Mouse (Mus musculus) thymus, postnatal 10 days (tissue): ENCODE results near the gene Fnbp1.
A peak's percentile ranks its signal among the peaks of the same experiment; 100 is the strongest.

Experiments
- DNase-seq, 2 experiments: peaks; one replicate each; pipeline ENCODE4 v3.0.0; 2021; ENCODE audit warnings: low spot score in 2 of 2

The Fnbp1 gene

DNA sequence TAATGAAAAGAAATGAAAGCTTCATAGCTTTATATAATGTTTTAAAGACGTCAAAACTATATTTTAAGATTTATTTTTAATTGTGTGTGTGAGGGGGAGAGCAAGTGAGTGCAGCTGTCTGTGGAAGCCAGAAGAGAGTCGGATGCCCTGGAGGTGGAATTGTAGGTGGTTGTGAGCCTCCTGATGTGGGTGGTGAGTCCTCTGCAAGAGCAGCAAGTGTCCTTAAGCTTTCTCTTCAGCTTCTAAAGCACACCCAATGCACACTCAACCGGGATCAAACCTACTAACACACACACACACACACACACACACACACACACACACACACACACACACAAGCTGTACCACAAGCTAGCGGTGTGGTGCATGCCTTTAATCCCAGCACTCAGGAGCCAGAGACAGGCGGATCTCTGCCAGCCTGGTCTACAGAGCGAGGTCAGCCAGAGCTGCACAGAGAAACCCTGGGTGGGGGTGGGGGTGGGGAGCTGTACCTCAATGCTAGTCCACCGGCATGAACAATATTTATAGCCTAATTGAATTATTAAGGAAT is 74.0 kb downstream of the Fnbp1 start:
- no peak for DNase-seq

DNA sequence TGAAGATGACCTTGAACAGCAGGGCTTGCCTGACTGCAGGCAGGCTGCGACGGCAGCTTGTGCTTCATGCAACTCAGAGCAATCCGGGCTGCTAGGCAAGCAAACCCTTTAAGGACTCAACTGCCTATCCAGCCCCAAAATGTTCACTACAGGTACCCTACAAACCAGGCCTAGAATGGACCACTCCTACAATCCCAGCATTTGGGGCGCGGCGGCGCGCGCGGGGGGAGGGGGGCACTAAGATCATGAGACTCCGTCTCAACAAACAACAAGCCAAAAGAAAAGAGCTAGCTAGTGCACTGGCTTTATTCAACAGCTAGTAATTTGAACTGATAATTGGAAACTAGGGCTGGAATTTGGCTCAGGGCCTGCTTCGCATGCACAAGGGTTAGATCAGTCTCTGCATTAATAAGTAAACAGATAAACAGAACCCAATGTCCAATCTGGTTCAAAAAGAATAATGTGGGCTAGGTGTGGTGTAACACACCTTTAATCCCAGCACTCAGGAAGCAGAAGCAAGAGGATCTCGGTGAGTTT is 74.7 kb downstream of the Fnbp1 start:
- DNase-seq = no peak

DNA sequence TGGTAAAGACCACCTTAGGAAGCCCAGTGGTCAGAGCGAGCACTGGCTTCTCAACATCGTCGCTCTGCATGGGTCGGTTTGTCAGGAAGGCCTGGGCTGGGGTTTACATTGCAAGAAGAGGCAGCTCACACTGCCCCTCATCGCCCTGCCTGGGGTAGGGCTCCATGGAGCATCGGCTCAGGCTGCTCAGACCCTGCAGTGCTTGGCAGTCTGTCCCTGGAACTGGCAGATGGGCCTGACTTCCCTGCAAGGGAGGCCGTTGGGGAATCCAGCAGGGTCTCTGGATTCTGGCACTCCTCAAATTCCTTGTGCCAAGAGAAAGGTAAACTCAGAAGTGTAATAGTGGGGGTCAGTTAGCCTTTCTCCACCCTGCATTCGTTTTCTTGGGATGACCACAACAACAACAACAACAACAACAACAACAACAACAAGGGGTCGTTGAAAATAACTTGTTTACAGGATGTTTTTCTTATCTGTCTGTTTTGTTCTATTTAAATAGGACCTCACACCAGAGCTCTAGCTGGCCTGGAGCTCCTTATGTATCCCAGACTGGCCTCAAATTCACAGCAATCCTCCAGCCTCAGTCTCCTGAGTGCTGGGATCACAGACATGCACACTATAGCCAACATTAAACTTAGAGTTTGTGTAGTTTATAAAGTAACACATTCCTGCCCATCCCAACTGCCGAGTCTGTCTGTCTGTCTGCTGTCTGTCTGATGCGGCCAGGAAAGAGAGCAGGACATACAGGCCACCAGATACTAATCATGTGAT is 75.6 kb downstream of the Fnbp1 start:
- no peak for DNase-seq

DNA sequence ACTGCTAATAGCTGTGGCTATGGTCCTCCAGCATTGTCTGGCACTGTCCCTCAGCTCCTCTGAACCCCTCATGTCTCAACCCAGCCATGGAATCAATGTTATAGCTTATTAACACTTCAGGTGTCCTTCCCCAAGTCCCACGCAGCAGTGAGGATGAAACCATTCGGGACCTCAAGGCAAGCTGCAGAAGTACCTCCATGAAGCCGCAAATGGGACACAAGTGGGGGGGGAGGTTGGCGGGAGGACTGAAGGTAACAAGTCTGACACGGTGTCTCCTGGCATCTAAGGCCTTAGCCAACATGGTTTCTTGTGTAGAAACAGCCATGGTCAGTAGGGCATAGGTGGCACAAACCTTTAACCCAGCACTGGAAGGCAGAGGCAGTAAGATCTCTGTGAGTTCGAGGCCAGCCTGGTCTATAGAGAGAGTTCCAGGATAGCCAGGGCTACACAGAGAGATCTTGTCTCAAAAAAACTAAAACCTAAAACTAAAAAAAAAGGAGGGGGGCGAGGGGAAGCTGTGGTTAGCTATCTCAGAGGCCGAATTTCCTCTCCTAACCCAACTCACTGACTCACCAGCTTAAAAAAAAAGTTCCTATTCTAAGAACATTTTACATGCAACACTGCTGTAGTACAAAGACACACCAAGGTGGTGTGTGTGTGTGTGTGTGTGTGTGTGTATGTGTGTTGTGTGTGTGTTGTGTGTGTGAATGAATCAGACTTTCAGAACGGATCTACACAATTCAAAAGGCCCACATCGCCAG is 79.8 kb downstream of the Fnbp1 start:
- peak in 1 of 2 experiments; percentile 11 for DNase-seq

DNA sequence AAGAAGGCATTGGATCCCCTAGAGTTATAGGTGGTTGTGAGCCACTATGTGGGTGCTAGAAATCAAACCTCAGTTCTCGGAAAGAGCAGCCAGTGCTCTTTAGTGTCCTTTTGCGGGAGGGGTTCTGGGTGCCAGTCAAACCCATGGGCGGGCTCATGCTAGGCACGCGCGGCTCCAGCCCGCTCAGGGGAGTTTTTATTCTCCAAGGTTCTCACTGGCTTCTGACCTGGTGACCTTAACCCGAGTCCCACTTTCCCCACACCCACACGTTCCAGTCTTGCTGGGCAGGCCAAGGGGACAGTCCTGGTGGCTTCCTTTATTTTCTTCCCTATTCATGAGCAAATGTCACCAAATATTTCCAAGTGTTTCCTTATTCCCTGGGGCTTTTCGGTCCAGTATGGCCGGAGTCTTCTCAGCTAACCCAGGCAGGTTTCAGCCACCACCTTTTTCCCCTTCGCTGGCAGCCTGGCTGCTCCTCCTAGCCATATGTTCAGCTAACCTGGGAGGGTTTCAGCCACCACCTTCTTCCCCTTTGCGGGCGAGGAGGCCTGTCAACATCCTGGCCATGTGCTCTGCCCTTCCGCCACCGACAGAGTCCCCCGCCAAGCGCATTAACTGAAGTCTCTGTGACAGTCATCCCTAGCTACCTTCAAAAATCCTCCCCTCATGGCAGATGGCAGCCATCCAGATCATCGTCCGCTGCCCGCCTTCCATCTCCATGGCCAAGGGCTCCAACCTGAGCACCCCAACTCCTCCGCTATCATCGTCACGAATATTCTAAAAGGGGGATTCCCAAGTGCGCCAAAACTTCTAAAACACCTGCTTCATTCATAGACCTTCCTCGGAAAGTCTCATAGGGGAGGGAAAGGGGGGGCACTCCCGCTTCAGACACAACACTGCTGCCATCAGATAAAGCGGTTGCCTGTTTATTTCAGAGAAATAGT is 80.7 kb downstream of the Fnbp1 start:
- DNase-seq = peak; percentile 33 to 45

DNA sequence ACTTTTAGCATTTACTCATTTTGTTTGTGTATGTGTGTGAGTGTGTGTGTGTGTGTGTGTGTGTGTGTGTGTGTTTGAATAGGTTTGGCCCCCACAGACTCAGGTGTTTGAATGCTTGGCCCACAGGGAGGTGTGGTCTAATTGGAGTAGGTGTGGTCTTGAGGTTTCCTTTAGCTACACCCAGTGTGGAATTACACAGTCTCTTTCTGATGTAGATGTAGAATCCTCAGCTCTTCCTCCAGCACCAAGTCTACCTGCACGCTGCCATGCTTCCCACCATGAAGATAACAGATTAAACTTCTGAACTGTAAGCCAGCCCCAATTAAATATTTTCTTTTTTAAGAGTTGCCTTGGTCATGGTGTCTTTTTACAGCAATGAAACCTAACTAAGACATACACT is 81.5 kb downstream of the Fnbp1 start:
- DNase-seq = no peak

DNA sequence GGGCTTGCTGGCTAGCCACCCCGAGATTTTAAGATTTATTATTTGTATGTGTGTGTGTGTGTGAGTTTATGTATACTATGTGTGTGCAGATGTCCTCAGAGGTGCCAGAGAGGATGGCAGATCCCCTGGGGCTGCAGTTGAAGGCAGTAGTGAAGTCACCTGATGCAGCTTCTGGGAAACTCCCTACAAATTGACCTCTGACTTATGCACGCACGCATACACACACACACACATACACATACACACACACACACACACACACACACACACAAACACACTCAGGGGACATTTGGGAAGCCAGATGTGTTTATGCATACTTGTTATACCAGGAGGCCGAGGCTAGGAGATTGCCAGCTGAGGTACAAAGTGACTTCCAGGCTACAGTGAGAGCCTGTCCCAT is 83.4 kb downstream of the Fnbp1 start:
- DNase-seq = no peak

DNA sequence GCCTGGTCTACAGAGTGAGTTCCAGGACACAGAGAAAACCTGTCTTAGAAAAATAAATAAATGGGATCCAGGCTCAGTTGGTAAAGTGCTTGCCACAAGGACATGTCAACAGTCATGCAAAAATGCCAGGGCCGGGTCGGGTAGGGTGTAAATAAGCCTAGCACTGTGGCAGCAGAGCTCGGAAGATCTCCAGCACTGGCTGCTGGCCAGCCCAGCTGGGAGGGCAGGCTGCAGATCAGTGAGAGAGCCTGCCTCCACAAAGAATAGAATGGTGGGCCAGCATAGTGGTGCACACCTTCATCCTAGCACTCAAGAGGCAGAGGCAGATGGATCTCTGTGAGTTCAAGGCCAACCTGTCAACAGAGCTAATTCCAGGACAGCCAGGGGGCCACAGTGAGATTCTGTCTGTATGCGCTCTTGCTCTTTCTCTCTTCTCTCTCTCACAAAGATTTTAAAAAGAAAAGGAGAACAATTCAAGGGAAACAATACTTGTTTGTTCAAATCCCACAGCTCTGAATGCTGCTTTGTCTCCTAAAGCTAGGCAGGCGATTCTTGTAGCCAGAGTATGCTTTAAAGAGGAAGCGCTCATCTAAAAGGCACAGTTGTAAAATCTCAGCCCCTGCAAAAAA is 84.1 kb downstream of the Fnbp1 start:
- DNase-seq = no peak

DNA sequence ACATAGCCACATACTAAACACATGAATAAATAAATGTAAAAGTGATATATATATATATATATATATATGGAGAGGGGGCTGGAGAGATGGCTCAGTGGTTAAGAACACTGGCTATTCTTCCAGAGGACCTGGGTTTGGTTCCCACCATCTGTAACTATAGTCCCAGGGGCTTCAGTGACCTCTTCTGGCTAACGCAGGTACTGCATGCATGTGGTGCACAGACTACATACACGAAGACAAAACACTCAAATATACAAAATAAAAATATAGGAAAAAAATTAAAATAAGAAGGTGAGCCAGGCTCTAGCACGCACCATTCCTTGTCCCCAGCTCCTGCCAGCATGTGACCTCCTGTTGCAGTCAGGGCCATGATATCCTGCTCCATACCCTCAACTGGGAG is 85.7 kb downstream of the Fnbp1 start:
- DNase-seq = peak in 1 of 2 experiments; percentile 16

DNA sequence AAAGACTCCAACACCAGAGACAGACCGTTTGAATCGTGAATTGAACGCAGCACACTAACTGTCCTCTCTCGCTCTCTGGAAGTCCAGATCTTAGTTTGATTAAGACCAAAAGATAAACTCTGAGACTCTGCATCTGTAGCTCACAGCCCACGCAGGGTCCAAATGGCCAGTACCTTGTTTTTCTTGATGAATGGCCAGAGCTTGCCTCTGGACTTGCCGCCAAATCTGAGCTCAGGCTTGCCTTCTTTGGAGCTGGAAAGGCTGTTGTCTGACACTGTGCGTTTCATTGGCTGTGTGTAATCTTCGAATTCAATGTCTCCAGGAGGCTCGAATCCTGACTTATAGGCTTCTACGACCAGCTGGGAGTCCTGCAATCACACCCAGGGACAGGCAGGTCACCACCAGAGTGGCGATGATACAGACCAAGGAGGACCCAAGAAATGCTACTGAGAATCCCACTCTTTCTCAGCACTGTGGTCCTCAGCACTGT is 87.9 kb downstream of the Fnbp1 start:
- DNase-seq = no peak

DNA sequence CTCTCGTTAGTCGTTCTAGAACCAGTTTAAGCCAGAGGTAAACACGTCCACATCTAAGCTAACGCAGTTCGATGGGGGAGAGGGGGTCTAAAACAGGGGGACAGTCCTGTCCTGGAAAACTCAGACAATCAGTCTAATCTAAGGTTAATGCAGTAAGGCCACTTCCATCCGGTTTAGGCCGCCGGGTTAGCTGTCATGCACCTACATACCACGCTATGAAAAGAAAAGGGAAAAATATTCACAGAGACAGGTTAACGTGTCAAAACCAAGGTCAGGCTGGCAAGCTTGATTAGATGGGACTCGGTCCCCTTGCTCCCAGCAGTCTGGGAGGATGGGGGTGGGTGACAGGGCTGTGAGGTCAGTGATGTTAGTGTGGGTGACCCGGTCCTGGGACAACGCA is 88.4 kb downstream of the Fnbp1 start:
- no peak for DNase-seq

DNA sequence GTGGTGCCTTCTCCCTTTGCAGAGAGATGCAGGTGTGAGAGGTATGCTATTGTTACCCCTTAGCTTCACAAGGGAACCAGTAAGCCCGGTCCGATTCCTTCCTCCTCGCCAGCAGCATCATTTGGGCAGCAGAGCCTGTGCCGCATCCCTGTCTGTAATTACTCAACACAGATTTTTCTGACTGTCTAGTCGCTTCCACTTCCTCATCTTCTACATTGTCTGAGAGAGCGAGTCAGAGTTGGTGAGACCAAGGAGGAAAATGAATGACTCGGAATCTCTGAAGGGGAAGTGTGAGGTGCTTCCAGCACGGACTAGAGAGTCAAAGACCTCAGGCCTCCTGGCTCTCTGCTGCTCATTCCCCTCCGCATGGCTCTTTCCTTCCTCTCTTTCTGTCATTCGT is 89.4 kb downstream of the Fnbp1 start:
- no peak for DNase-seq

DNA sequence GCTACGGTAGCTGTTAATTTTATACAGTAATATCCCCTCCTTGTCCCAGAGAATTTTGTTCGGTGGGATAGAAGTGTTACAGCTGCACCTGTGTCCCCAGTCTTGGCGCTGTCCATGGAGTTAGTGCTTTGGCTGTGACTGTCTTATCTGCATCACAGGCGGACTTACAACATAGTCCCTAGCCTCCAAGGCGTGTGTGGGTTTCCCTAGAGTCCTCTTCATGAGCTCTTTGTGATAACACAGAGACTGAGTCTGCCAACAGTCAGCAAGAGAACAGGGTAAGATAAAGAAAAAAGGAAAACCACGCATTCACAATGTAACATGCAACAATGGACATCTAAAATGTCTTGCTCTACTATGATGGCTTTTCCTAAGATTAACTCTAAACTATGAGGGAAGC is 93.8 kb downstream of the Fnbp1 start:
- no peak for DNase-seq

DNA sequence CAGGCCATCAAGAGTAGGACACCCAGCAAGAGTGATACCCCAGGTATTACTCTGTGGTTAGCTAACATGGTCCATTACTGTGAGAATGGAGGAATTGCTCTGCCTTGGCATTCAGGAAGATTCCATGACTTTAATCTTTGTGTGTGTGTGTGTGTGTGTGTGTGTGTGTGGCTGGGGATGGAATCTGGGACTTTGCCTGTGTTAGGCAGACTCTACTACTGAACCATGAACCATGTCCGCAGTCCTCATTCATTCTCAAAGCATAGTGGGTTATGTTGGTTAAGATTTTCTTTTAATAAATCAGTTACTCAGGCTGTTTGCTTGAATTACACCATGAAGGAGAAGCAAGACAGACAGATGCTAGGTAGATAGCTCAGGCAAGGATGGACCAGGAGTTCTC is 98.0 kb downstream of the Fnbp1 start:
- no peak for DNase-seq

DNA sequence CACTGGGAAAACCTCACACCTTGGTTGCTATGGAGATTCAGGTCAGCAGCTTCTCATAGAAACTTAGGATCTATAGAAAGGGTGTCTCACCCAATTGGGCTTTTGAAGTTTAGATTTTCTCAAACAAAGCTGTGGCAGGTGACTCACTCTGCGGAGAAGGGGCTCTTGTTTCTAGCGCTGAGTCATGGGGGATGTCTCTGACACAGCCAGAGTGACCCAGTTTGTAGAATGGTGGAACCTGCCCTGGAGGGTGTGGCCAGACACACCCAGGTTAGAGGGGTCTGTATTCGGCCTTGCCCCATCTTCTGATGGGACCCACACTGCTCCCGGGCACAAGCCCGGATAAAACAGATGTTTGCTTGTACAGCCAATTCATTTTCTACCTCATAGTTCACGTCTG is 98.9 kb downstream of the Fnbp1 start:
- no peak for DNase-seq

DNA sequence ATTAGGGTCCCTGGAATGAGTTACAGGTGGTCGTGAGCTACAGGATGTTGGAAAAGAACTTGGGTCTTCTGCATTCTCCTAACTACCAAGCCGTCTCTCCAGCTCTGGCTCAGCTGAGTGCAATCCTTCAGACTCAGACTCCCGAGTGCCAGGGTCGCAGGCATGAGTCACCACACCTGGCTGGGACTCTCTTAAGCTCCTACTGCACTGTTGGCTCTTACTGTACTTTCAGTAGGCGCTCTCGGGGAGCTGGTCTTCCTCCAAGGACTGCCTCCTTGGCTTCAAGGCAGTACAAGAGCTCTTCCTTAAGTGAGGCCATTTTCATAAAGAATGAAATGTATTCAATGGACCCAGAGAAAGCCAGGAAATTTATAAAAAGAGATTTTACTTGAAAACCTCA is 100.4 kb downstream of the Fnbp1 start:
- no peak for DNase-seq

DNA sequence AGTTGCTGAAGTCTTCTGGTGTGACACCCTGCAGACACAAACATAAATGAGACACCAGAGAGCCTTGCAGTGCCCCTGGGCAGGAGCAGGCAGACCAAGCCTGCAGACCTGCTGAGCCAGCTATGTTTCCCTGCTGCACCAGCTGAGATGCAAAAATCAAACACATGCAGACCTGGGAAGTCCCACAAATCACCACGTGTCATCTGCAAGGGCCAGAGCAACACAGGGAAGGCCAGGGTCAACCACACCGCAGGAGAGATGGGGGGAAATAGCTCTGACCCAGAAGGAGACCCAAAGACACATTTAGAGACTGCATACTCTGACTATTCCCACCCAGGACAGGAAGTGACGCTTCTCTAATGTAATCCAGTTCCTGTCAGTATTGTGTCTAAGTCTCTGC is 101.3 kb downstream of the Fnbp1 start:
- DNase-seq = no peak

DNA sequence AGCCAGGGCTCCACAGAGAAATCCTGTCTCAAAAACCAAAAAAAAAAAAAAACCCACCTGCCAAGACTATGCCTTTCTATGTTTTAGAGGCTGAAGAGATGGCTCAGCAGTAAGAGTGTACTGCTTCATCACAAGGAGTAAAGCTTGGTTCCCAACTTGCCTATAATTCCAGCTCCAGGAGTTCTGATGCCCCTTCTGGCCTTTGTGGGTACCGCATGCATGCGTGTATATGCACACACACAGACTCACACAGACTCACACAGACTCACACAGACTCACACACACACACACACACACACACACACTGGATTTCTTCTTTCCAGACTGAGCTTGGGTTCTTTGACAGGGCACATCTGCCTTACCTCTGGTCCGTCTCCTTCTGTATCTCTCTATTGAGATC is 101.8 kb downstream of the Fnbp1 start:
- no peak for DNase-seq

DNA sequence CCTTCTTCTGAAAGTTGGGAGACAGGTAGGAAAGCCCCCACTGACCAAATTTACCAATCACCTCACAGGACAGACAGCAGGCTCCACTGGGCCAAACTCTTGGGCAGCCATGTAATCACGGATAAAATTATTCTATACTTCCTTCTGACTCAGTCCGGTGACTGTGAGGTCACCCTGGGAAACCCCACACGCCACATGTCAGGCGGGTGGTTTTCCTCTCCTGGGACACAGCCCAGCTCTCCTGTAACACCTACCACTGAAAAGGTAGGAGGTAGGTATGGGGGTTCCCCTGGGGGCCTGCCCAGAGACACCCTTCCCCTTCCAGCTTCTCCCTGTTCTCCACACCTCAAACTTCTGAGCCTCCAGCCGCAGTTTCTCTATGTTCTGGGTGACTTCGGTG is 105.0 kb downstream of the Fnbp1 start:
- no peak for DNase-seq

DNA sequence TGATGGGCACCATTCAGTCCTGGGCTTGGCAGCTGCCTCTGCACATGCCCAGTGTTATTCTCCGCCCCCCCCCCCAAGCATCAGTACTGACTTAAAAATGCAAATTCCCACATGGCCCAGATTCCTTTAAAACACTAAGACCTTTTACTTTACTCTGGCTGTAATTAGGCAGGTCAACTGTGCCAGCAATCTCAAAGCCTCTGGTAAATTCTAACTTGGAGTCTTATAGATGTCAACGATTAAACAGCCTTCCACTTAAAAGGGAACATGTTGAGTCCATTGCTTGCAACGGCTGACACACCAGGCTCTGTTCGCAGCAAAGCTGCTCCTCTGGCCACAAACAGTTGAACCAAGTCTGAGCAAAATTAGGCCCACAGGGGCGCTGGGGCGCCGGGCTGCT is 109.8 kb downstream of the Fnbp1 start:
- no peak for DNase-seq

DNA sequence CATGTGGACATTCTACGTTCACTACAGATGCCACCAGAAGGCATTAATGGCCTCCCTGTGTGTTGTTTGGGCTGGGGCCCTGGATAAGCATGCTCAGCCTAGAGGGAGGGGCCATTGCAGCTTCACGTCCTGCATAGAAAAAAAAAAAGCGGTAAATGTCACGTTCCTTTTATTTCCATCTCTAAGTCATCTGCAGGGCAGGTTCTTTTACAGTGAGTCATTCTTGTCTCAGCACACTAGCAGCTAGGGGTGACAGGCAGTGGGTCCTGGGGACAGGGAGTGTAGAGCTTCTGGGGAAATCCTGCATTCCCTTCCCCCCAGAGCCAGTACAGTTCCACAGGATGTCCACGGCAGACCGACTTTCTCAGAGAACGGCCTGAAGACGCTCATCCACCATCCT is 115.2 kb downstream of the Fnbp1 start:
- DNase-seq = no peak
